Mouse (Mus musculus) lung, adult 2 months (tissue): ENCODE results near the gene Uqcrc2.
A peak's percentile ranks its signal among the peaks of the same experiment; 100 is the strongest.

Source experiments
- CTCF ChIP-seq: fragments of 200-500 bp; IDR thresholded peaks from 2 replicates; pipeline ENCODE4 v1.5.1; 2011; ENCODE audit warnings: mild to moderate bottlenecking, low read length, control low read depth; ENCODE audit not compliant: insufficient read depth
- POLR2A ChIP-seq: fragments of 200-500 bp; IDR thresholded peaks from 2 replicates; pipeline ENCODE4 v1.6.1; 2011; ENCODE audit warnings: low read depth, mild to moderate bottlenecking, control low read depth, low read length, borderline replicate concordance; ENCODE audit errors: extremely low read depth

DNA sequence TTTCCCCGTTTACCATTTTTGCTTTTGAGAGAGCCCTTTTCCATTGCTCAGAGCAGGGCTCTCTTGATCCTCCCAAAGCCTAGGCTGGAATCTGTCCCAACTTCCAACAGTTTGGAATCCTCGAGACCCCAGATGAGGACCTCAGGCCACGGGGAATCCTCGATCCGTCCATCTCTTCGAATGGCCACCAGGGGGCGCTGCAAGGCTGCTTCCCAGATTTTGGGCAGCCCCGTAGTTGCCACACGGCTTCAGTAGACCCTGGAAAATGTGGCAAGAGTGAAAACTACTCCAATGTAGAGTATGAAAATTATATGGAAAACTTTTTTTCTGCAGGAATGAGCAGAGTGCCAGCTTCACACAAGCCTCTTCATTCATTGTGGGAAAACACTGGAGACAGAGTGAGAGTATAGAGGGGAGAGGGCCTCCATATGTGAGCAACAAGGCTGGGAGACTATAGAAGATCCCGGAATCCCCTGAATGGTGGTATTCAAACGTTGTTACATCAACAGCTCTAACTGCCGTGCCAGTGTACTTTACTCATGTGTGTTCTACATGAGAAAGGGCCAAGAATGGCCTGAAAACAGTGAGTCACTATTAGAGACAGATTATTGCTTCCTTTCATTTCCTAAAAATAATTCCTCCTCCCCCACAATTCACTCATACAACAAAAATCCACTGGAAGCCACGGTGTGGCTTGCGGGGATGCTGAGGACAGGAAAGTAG lies 35.3 kb downstream of the Uqcrc2 start, which contains the start of gene Pdzd9:
- peak; percentile 80 for TF ChIP-seq CTCF
- no peak for TF ChIP-seq POLR2A
